Comparison of ENCODE assay signal across 8 mouse cellular contexts in the genomic region with DNA sequence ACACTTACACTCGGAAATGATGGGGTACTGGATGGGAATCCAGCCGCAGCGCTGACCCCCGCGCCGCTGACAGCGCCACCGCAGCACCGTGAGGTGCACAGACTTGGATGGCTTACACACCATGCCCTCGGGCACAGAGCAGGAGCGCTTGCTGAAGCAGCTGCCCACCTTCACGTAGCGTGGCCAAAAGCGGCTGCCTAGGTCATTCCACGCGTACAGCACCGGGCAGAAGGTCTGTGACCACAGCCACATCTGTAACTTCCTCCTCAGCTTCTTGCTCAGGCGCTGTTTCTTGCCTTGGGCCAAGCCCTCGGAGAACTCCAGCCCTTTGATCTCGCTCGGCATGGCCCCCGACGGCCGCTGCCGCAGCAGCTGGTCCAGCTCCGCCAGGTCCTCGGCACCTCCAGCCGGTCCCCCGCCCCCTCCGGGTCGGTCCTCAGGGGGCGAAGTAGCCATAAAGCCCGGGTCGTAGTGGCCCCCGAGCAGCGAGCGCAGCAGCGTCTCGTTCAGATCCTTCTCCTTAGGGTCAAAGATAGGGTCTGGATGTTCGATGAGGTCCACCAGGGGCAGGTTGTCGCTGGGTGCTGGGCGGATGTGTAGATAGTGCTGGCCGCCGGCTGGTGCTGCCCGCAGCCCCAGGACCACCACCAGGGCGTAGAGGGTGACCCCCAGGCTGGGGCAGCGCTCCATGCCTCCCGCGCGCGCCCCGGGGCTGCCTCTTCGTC. TPM values are rescaled to one million over a fixed set of nuclear protein-coding genes. Genes with fewer than 3 reads are reported as not detected.
DNase-seq lines count a peak whose midpoint lies in the region; ATAC-seq and TF ChIP-seq lines count a peak whose summit lies in the region.

No protein-coding gene starts in this region.

- H3K4me3 ChIP-seq in cerebellum, adult 2 months (replicated peaks; ENCODE audit: insufficient read depth, low read depth, low read length) = peak overlapping the region; percentile 34
- peak overlapping the region; percentile 68 for H3K4me3 ChIP-seq in heart, postnatal 0 days (ENCODE audit: low read depth, low read length)
- peak overlapping the region; percentile 23 for H3K4me3 ChIP-seq in myocyte

- TF ChIP-seq EP300 in heart, postnatal 0 days (IDR thresholded peaks at IDR 0.05; ENCODE audit: low read depth) = no peak

- intact Hi-C loops in left cerebral cortex, postnatal 25 days (cut with DNase I) = loop anchor here (2.0 kb wide), 1 partner anchor 201 kb away; no protein-coding TSS in a partner anchor

- H3K27ac ChIP-seq in cerebellum, adult 2 months (ENCODE audit: insufficient read depth, low read length) = no peak overlapping the region
- no peak overlapping the region for H3K27ac ChIP-seq in heart, postnatal 0 days (ENCODE audit: low read depth)

- no peaks in the 10 kb centered on the region for H3K79me2 ChIP-seq in myocyte (ENCODE audit: control insufficient read depth, insufficient read depth)

- H3K27me3 ChIP-seq in cerebellum, adult 2 months (ENCODE audit: control insufficient read depth, insufficient read depth, low read length) = peaks cover 15% of the 10 kb centered on the region
- peaks cover 46% of the 10 kb centered on the region for H3K27me3 ChIP-seq in heart, postnatal 0 days (ENCODE audit: control insufficient read depth, insufficient read depth, low read length)
- no peaks in the 10 kb centered on the region for H3K27me3 ChIP-seq in myocyte (ENCODE audit: control insufficient read depth, insufficient read depth, insufficient read length)

- no peak for TF ChIP-seq CTCF in cerebellum, adult 2 months (IDR thresholded peaks at IDR 0.05; ENCODE audit: borderline replicate concordance, insufficient read depth, low read depth, low read length)
- TF ChIP-seq CTCF in heart, postnatal 0 days (IDR thresholded peaks at IDR 0.05; ENCODE audit: low read depth) = no peak

- under 1% methylated on average over 53 of the region's 53 CpGs for WGBS in cerebellum, adult 2 months
- under 1% methylated on average over 46 of the region's 53 CpGs for WGBS in heart, postnatal 0 days

- H3K4me2 ChIP-seq in heart, postnatal 0 days (ENCODE audit: low read depth, low read length) = peak overlapping the region; percentile 76
- peak overlapping the region; percentile 69 for H3K4me2 ChIP-seq in myocyte (ENCODE audit: low read depth)

- no peaks in the 10 kb centered on the region for H3K4me1 ChIP-seq in cerebellum, adult 2 months (ENCODE audit: control insufficient read depth, insufficient read depth, low read length)
- H3K4me1 ChIP-seq in heart, postnatal 0 days (ENCODE audit: control insufficient read depth, insufficient read depth) = peaks cover 10% of the 10 kb centered on the region; the same call in 1 of the 2 replicates

- H3ac ChIP-seq in myocyte (ENCODE audit: control insufficient read depth, insufficient read length) = peak overlapping the region; percentile 50

- H3K36me3 ChIP-seq in heart, postnatal 0 days (replicated peaks; ENCODE audit: control insufficient read depth, insufficient read depth, low read length) = no peaks in the 10 kb centered on the region
- no peaks in the 10 kb centered on the region for H3K36me3 ChIP-seq in myocyte (ENCODE audit: control insufficient read depth, insufficient read depth)

- no peaks in the 10 kb centered on the region for H3K9me3 ChIP-seq in heart, postnatal 0 days (replicated peaks; ENCODE audit: control insufficient read depth, low read length)

- no peak for ATAC-seq in heart, postnatal 0 days (ENCODE audit: insufficient read depth, low read depth)

- peak in 1 of 2 experiments; percentile 15 for DNase-seq in cerebellum, adult 2 months
- no peak for DNase-seq in cerebellum, adult 8-10 months
- DNase-seq in urinary bladder, postnatal 14 days (ENCODE audit: low spot score) = peak; percentile 3
- no peak for DNase-seq in urinary bladder, postnatal 25 days (ENCODE audit: low spot score)
- DNase-seq in heart, postnatal 0 days (ENCODE audit: low spot score) = no peak
- DNase-seq in left cerebral cortex, postnatal 25 days (ENCODE audit: low spot score in 2 of 2) = peak; percentile 23 to 27
- DNase-seq in thymus, postnatal 25 days = peak; percentile 8

- no peak overlapping the region for H3K9ac ChIP-seq in heart, postnatal 0 days (replicated peaks; ENCODE audit: low read depth, low read length)

- no peak for TF ChIP-seq POLR2A in cerebellum, adult 2 months (IDR thresholded peaks at IDR 0.05; ENCODE audit: borderline replicate concordance, insufficient read depth, low read length)
- TF ChIP-seq POLR2A in myocyte (IDR thresholded peaks at IDR 0.05; ENCODE audit: insufficient read length, low read depth) = no peak

TF ChIP-seq in myocyte, 11 proteins besides CTCF, POLR2A, EP300 and RAD21:
- peak in 1 of 3 experiments; percentile 41 for TF ChIP-seq MYOD1 (IDR thresholded peaks at IDR 0.05; ENCODE audit: control insufficient read depth in 1 of 3, insufficient read length in 2 of 3, low read depth in 2 of 3)
- no peak for TF ChIP-seq POLR2AphosphoS2 (IDR thresholded peaks at IDR 0.05; ENCODE audit: insufficient read length, low read depth)
TF ChIP-seq in myocyte: peak in this region for 1.

RNA-seq across cellular contexts. Expression of gene Nog, which starts 0.6 kb away (rescaled TPM):
- polyA plus RNA-seq in cerebellum, adult 2 months (2012; rRNA removed) = 6.7 and 7.7 TPM in 2 replicates
- 0.85 TPM in 1 of 2 replicates, not detected in the other for total RNA-seq in heart, postnatal 0 days (2014; rRNA removed; ENCODE audit: low replicate concordance)
- 0.14 TPM in 1 of 2 replicates, not detected in the other for polyA plus RNA-seq in heart, postnatal 0 days (2015; fragmentation: Nextera tagmentation; extraction: Ambion mirVana)
- 10 to 100 TPM; 18.3 to 18.4 TPM for total RNA-seq in left cerebral cortex, postnatal 25 days (2021)
- polyA plus RNA-seq in myocyte (2012; fragmentation: generic; extraction: Trizol) = 3.7 TPM

Comparison
In these comparisons a context has a peak if more than half of its experiments do, and no peak if none do; other contexts are left out.
1. DNase-seq: peak in urinary bladder, postnatal 14 days (single experiment), left cerebral cortex, postnatal 25 days (2 of 2) and thymus, postnatal 25 days (single experiment); none in cerebellum, adult 8-10 months (single experiment), urinary bladder, postnatal 25 days (single experiment) and heart, postnatal 0 days (single experiment).
2. Peak in every context shown above with its lines, with median percentiles within 50 percentile points of each other: H3K4me3 ChIP-seq.